Mouse (Mus musculus): ENCODE measurements around the gene S100a3. TPM values are rescaled to one million over a fixed set of nuclear protein-coding genes. Genes with fewer than 3 reads are reported as not detected.

S100a3 gene
- total and polyA plus RNA-seq, 2 experiments from 2014 or later, result 0.81 to 3.5 TPM

- ATAC-seq (ENCODE audit: low FRiP score), result no peak
- no peaks in the 10 kb centered on the region for H3K4me1 ChIP-seq (ENCODE audit: insufficient read depth, low read length)
- no peak overlapping the region for H3K9ac ChIP-seq (replicated peaks; ENCODE audit: low read length, poor library complexity, severe bottlenecking)
- WGBS, result 85% methylated on average over 6 of the region's 6 CpGs
- no peak overlapping the region for H3K4me2 ChIP-seq (ENCODE audit: low read depth, low read length, poor library complexity, severe bottlenecking)
- no peaks in the 10 kb centered on the region for H3K9me3 ChIP-seq (ENCODE audit: low read length)
- DNase-seq (ENCODE audit: low spot score), result no peak
- no peak for TF ChIP-seq CTCF (IDR thresholded peaks at IDR 0.05)
- no peaks in the 10 kb centered on the region for H3K27me3 ChIP-seq (ENCODE audit: insufficient read depth, low read length)
- H3K36me3 ChIP-seq (ENCODE audit: insufficient read depth, low read length), result no peaks in the 10 kb centered on the region
- no peak overlapping the region for H3K27ac ChIP-seq (ENCODE audit: low read depth, low read length)
- no peak overlapping the region for H3K4me3 ChIP-seq (ENCODE audit: low read depth, low read length)
Observed at GRCm38 (mm10) chr3:90600036-90600435, 39.7 kb downstream of the S100a3 start.

DNA sequence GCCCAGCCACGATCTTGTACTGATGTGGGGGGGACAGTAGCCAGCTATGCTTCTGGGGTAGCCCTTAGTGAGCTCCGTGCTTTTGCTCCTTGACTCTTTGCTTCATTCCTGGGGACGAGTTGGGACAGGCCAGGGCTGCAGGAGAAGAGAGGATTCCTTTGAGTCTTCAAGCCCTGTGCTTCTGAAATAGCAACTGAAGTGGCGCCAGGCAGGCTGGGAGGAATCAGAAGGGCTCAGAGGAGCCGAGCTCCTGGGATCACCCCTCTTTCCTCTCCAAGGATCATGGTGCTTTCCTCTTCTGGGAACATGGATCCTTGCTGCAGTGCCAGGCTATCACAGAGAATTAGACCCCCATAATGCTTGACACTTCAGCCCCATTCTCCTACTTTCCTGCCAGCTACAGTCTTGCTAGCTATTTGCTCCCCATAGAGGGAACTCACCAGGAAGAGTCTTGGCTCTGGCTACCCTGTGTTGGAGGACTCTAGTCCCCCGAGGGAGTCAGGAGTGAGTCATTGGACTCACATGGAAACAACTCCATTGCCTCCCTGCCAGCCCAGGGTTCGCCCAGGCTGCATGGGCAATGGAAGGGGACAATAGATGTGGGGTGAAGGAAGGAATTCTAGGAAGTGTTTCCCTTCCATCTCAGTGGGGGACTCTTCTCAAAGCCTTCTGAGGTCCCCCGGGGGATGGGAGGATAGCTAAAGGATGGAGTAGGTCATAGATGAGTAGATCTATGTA lies 40.2 kb downstream of the S100a3 start:
- no peak overlapping the region for H3K4me3 ChIP-seq (ENCODE audit: low read depth, low read length)
- no peaks in the 10 kb centered on the region for H3K4me1 ChIP-seq (ENCODE audit: insufficient read depth, low read length)
- H3K27me3 ChIP-seq (ENCODE audit: insufficient read depth, low read length), result no peaks in the 10 kb centered on the region
- TF ChIP-seq CTCF (IDR thresholded peaks at IDR 0.05), result no peak
- H3K27ac ChIP-seq (ENCODE audit: low read depth, low read length), result no peak overlapping the region
- WGBS, result 88% methylated on average over 8 of the region's 8 CpGs
- no peak overlapping the region for H3K4me2 ChIP-seq (ENCODE audit: low read depth, low read length, poor library complexity, severe bottlenecking)
- H3K9ac ChIP-seq (replicated peaks; ENCODE audit: low read length, poor library complexity, severe bottlenecking), result no peak overlapping the region
- ATAC-seq (ENCODE audit: low FRiP score) (no peak), DNase-seq (ENCODE audit: low spot score) (no peak)
- no peaks in the 10 kb centered on the region for H3K36me3 ChIP-seq (ENCODE audit: insufficient read depth, low read length)
- no peaks in the 10 kb centered on the region for H3K9me3 ChIP-seq (ENCODE audit: low read length)

DNA sequence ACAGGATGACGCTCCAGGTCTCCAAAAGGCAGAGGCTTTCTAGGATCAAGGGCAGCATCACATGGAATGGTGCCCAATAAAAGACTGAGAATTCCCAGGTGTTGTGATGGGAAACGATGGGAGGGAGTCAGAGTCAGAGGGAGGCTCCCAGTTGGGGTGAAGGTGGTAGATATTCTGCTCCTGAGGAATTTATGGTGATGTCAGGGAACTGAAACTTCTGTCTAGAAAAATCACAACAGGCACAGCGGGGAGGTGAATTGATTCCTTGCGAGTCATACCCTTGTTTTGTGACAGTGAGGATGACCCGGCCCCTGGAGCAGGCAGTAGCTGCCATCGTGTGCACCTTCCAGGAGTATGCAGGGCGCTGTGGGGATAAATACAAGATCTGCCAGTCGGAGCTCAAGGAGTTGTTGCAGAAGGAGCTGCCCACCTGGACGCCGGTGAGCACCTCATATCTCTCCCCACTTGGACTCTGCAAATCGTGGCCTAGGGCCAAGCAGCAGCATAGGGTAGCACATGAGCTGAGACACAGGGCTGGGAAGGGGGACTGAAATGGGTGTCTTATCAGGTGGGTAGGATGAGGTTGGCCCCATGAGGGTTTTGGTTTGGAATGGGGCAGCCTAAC lies 41.2 kb downstream of the S100a3 start, which contains the start of gene Gm42674:
Gm42674 (plus strand) TSS at position 419 of the 625 bp plus-strand sequence.
- WGBS, result 85% methylated on average over 11 of the region's 11 CpGs
- Histone ChIP-seq H3K4me2 (ENCODE audit: low read depth, low read length, poor library complexity, severe bottlenecking) (no peak within 1 kb of the TSS), H3K9ac (replicated peaks; ENCODE audit: low read length, poor library complexity, severe bottlenecking) (no peak within 1 kb of the TSS), H3K36me3 (ENCODE audit: insufficient read depth, low read length) (no peaks in the 10 kb centered on the region), H3K9me3 (ENCODE audit: low read length) (no peaks in the 10 kb centered on the region), H3K4me3 (ENCODE audit: low read depth, low read length) (no peak within 1 kb of the TSS), H3K4me1 (ENCODE audit: insufficient read depth, low read length) (no peaks in the 10 kb centered on the region), H3K27me3 (ENCODE audit: insufficient read depth, low read length) (no peaks in the 10 kb centered on the region), H3K27ac (ENCODE audit: low read depth, low read length) (no peak within 1 kb of the TSS)
- DNase-seq (ENCODE audit: low spot score) (no peak), ATAC-seq (ENCODE audit: low FRiP score) (no peak)
- no peak for TF ChIP-seq CTCF (IDR thresholded peaks at IDR 0.05)

DNA sequence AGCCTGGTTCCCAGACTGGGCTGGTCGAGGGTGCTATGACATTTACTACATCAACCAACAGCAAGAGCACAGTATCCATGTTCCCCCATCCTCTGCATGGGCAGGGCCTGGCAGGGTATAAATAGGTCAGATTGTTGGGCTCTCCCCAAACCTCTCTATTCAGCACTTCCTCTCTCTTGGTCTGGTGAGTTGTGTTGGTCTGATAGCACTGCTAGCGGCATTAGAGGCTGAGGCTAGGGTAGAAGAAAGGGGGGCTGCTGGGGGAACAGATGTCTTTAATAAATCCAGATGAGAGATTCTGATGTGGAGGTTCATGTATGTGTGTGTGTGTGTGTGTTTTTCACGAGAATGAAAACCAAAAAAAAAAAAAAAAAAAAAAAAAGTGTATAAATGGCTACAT lies 43.2 kb downstream of the S100a3 start, which contains the start of gene S100a4:
S100a4 (plus strand) TSS at position 149 of the 400 bp plus-strand sequence.
- H3K4me1 ChIP-seq (ENCODE audit: insufficient read depth, low read length), result no peaks in the 10 kb centered on the region
- 61% methylated on average over 3 of the region's 3 CpGs for WGBS
- no peak within 1 kb of the TSS for H3K9ac ChIP-seq (replicated peaks; ENCODE audit: low read length, poor library complexity, severe bottlenecking)
- H3K9me3 ChIP-seq (ENCODE audit: low read length), result no peaks in the 10 kb centered on the region
- ATAC-seq (ENCODE audit: low FRiP score), result no peak
- no peak within 1 kb of the TSS for H3K4me2 ChIP-seq (ENCODE audit: low read depth, low read length, poor library complexity, severe bottlenecking)
- no peaks in the 10 kb centered on the region for H3K27me3 ChIP-seq (ENCODE audit: insufficient read depth, low read length)
- no peaks in the 10 kb centered on the region for H3K36me3 ChIP-seq (ENCODE audit: insufficient read depth, low read length)
- TF ChIP-seq CTCF (IDR thresholded peaks at IDR 0.05), result no peak
- H3K27ac ChIP-seq (ENCODE audit: low read depth, low read length), result no peak within 1 kb of the TSS
- H3K4me3 ChIP-seq (ENCODE audit: low read depth, low read length), result no peak within 1 kb of the TSS
- DNase-seq (ENCODE audit: low spot score), result no peak

- Histone ChIP-seq H3K27ac (ENCODE audit: low read depth, low read length) (no peak overlapping the region), H3K27me3 (ENCODE audit: insufficient read depth, low read length) (no peaks in the 10 kb centered on the region), H3K36me3 (ENCODE audit: insufficient read depth, low read length) (no peaks in the 10 kb centered on the region), H3K4me1 (ENCODE audit: insufficient read depth, low read length) (no peaks in the 10 kb centered on the region), H3K4me3 (ENCODE audit: low read depth, low read length) (no peak overlapping the region), H3K4me2 (ENCODE audit: low read depth, low read length, poor library complexity, severe bottlenecking) (no peak overlapping the region), H3K9ac (replicated peaks; ENCODE audit: low read length, poor library complexity, severe bottlenecking) (no peak overlapping the region), H3K9me3 (ENCODE audit: low read length) (no peaks in the 10 kb centered on the region)
- DNase-seq (ENCODE audit: low spot score) (no peak), ATAC-seq (ENCODE audit: low FRiP score) (no peak)
- WGBS, result 51% methylated on average over 4 of the region's 4 CpGs
- no peak for TF ChIP-seq CTCF (IDR thresholded peaks at IDR 0.05)
Observed at GRCm38 (mm10) chr3:90604416-90604815, 44.0 kb downstream of the S100a3 start.

GRCm38 (mm10) chr3:90605049-90605448 lies 44.7 kb downstream of the S100a3 start:
- H3K4me3 ChIP-seq (ENCODE audit: low read depth, low read length), result no peak overlapping the region
- 96% methylated on average over 3 of the region's 3 CpGs for WGBS
- ATAC-seq (ENCODE audit: low FRiP score), result no peak

More at GRCm38 (mm10) chr3:90605049-90605448, 44.7 kb downstream of the S100a3 start:
- Histone ChIP-seq H3K27me3 (ENCODE audit: insufficient read depth, low read length) (no peaks in the 10 kb centered on the region), H3K4me1 (ENCODE audit: insufficient read depth, low read length) (no peaks in the 10 kb centered on the region), H3K9ac (replicated peaks; ENCODE audit: low read length, poor library complexity, severe bottlenecking) (no peak overlapping the region), H3K4me2 (ENCODE audit: low read depth, low read length, poor library complexity, severe bottlenecking) (no peak overlapping the region), H3K36me3 (ENCODE audit: insufficient read depth, low read length) (no peaks in the 10 kb centered on the region), H3K27ac (ENCODE audit: low read depth, low read length) (no peak overlapping the region), H3K9me3 (ENCODE audit: low read length) (no peaks in the 10 kb centered on the region)
- DNase-seq (ENCODE audit: low spot score), result no peak
- TF ChIP-seq CTCF (IDR thresholded peaks at IDR 0.05), result no peak

Data from midbrain, postnatal 0 days (tissue).